Mouse (Mus musculus) spleen, adult 2 months (tissue): ENCODE data around the gene Epyc. TPM values are rescaled to one million over a fixed set of nuclear protein-coding genes. Genes with fewer than 3 reads are reported as not detected.

Source experiments
- DNase-seq, 2 experiments: peaks; one replicate each; pipeline versions ENCODE4 v3.0.0 to v3.0.0-alpha.2; 2012 to 2021; ENCODE audit warnings: low spot score in 2 of 2, low read depth in 1 of 2
- H3K27ac ChIP-seq: fragments of 200-500 bp; 2 replicates; pipeline ENCODE4 v1.5.1; 2012; ENCODE audit warnings: low read length, inconsistent platforms; ENCODE audit not compliant: insufficient read depth
- H3K27me3 ChIP-seq: fragments of 200-500 bp; 2 replicates; pipeline ENCODE4 v1.6.1; 2012; ENCODE audit warnings: mild to moderate bottlenecking, moderate library complexity, low read length, inconsistent platforms; ENCODE audit not compliant: control insufficient read depth, insufficient read depth
- H3K36me3 ChIP-seq: fragments of 200-500 bp; 2 replicates; pipeline ENCODE4 v1.6.1; 2012; ENCODE audit warnings: mild to moderate bottlenecking, low read length, inconsistent platforms; ENCODE audit not compliant: control insufficient read depth, insufficient read depth
- H3K4me1 ChIP-seq: fragments of 200-500 bp; 2 replicates; pipeline ENCODE4 v1.6.1; 2011; ENCODE audit warnings: inconsistent platforms; ENCODE audit not compliant: control insufficient read depth, insufficient read depth, insufficient read length
- H3K4me3 ChIP-seq: fragments of 200-500 bp; 2 replicates; pipeline ENCODE4 v1.5.1; 2011; ENCODE audit warnings: mild to moderate bottlenecking, inconsistent platforms; ENCODE audit not compliant: insufficient read depth, insufficient read length; ENCODE audit errors: extremely low read depth
- CTCF ChIP-seq: fragments of 200-500 bp; IDR thresholded peaks from 2 replicates; pipeline ENCODE4 v1.5.1; 2011; ENCODE audit warnings: mild to moderate bottlenecking, inconsistent platforms; ENCODE audit not compliant: insufficient read depth, insufficient read length, insufficient replicate concordance; ENCODE audit errors: extremely low read depth
- POLR2A ChIP-seq: fragments of 200-500 bp; IDR thresholded peaks from 2 replicates; pipeline ENCODE4 v1.6.1; 2011; ENCODE audit warnings: low read depth, low read length, inconsistent platforms
- WGBS: fragments of 180-500 bp; shearing (Covaris S2); methylation state at CpG from one replicate; pipeline ENCODE4 v1.1.7; 2018; 5-methylcytosine and 5-hydroxymethylcytosine counted together
- polyA plus RNA-seq: library from polyadenylated mRNA; depleted of rRNA; stranded (reverse); fragments of >200 nt; gene quantifications from 2 replicates; pipeline ENCODE4 v1.2.3, GENCODE M21; 2012

The Epyc gene
- polyA plus RNA-seq, 1 experiment = not detected

GRCm38 (mm10) chr10:97702321-97702720 is 58.5 kb downstream of the Epyc start:
- Histone ChIP-seq H3K27ac (no peak overlapping the region), H3K36me3 (no peaks in the 10 kb centered on the region), H3K27me3 (no peaks in the 10 kb centered on the region), H3K4me1 (no peaks in the 10 kb centered on the region), H3K4me3 (no peak overlapping the region)
- TF ChIP-seq CTCF (no peak), POLR2A (no peak)
- no peak for DNase-seq

GRCm38 (mm10) chr10:97704562-97704961 is 60.7 kb downstream of the Epyc start:
- no peak overlapping the region for H3K4me3 ChIP-seq
- no peaks in the 10 kb centered on the region for H3K36me3 ChIP-seq
- no peak for DNase-seq
- 56% methylated on average over 1 of the region's 1 CpGs for WGBS
- H3K4me1 ChIP-seq = no peaks in the 10 kb centered on the region
- TF ChIP-seq POLR2A (no peak), CTCF (no peak)
- no peaks in the 10 kb centered on the region for H3K27me3 ChIP-seq
- H3K27ac ChIP-seq = no peak overlapping the region

- H3K4me1 ChIP-seq = no peaks in the 10 kb centered on the region
- no peaks in the 10 kb centered on the region for H3K36me3 ChIP-seq
- TF ChIP-seq POLR2A (no peak), CTCF (peak; percentile 38; the same call in 1 of the 2 replicates)
- WGBS = 4% methylated on average over 5 of the region's 5 CpGs
- H3K27me3 ChIP-seq = no peaks in the 10 kb centered on the region
- no peak overlapping the region for H3K27ac ChIP-seq
- H3K4me3 ChIP-seq = no peak overlapping the region
- DNase-seq = no peak
Observed at GRCm38 (mm10) chr10:97712687-97713086, 68.8 kb downstream of the Epyc start.

DNA sequence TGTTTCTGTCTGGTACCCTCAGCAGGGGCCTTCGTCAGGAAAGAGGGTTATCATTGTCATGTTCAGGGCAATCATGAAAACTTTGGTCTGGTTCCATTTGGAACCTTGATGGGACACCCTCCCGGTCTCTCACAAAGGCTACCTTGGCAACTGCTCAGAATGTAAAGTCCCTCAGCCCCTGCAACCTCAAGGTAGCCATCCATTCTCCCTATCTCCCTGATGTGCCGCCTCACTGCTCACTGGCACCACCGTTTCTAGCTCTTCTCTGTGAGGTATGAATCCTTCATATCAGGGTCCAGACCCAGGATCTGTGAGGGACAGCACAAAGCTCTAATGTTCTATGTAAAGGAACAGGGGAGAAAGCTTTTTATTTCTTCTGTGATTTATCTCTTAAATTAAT is 70.7 kb downstream of the Epyc start:
- Histone ChIP-seq H3K4me3 (no peak overlapping the region), H3K36me3 (no peaks in the 10 kb centered on the region), H3K27me3 (no peaks in the 10 kb centered on the region), H3K4me1 (no peaks in the 10 kb centered on the region), H3K27ac (no peak overlapping the region)
- TF ChIP-seq CTCF (no peak), POLR2A (no peak)
- DNase-seq = no peak
- 76% methylated on average over 4 of the region's 4 CpGs for WGBS

DNA sequence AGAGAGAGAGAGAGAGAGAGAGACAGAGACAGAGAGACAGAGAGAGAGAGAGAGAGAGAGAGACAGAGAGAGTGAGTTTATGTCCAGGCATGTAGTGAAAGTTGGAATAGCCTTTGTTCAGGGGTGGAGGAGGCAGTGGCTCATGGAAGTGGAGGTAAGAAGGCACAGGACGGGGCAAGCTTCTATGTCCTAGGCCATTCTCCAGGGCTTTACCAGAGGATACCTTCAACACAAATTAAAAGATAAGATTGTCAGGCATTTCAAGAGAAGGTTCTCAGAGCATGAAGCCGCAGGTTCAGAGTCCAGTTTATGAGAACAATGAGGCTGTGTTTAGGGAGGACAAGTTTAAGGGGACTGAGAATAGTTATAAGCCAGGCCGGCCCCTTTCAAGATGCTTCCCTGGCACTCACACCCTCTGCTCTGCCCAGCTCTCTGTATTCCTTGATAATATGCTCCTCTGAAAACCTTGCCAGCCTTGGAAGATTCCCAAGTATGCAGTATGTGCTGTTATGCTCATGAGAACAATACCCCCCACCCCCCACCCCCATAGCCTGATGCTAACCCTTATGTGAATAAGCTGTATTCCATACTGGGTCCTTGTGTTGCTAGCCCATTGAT is 71.5 kb downstream of the Epyc start:
- no peak for DNase-seq
- no peak for TF ChIP-seq CTCF
- no peak for TF ChIP-seq POLR2A
- WGBS = 92% methylated on average over 3 of the region's 3 CpGs

GRCm38 (mm10) chr10:97717233-97717632 is 73.4 kb downstream of the Epyc start:
- H3K36me3 ChIP-seq = no peaks in the 10 kb centered on the region
- TF ChIP-seq POLR2A (no peak), CTCF (no peak)
- no peaks in the 10 kb centered on the region for H3K4me1 ChIP-seq
- no peak overlapping the region for H3K4me3 ChIP-seq
- H3K27ac ChIP-seq = no peak overlapping the region
- no peaks in the 10 kb centered on the region for H3K27me3 ChIP-seq
- no peak for DNase-seq
- WGBS = 72% methylated on average over 1 of the region's 1 CpGs

More for the DNA sequence above, 71.5 kb downstream of the Epyc start:
- H3K36me3 ChIP-seq = no peaks in the 10 kb centered on the region
- no peaks in the 10 kb centered on the region for H3K4me1 ChIP-seq
- H3K4me3 ChIP-seq = no peak overlapping the region
- no peak overlapping the region for H3K27ac ChIP-seq
- no peaks in the 10 kb centered on the region for H3K27me3 ChIP-seq

GRCm38 (mm10) chr10:97718021-97718420 is 74.2 kb downstream of the Epyc start:
- Histone ChIP-seq H3K27me3 (no peaks in the 10 kb centered on the region), H3K4me1 (no peaks in the 10 kb centered on the region), H3K27ac (no peak overlapping the region), H3K4me3 (no peak overlapping the region), H3K36me3 (no peaks in the 10 kb centered on the region)
- DNase-seq = no peak
- 61% methylated on average over 2 of the region's 2 CpGs for WGBS
- TF ChIP-seq CTCF = no peak
- no peak for TF ChIP-seq POLR2A

DNA sequence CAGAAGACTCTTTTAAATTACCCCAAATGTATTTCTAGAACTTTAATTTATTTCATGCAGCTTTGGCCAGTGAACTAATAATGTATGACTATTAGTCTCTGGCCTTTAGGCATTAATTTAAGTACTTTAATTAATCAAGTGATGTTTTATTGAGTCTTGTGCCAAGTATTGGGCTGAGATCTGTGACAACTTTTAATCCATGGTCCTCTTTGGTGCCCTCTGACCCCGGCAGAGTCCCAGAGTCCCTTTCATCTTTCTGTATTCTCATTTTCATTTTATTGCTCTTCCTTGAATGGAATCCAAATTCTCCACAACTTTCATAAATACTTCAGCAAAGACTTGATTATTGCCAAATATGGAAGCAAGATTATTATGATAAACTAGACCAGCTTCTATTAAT is 76.8 kb downstream of the Epyc start:
- no peaks in the 10 kb centered on the region for H3K27me3 ChIP-seq
- no peak overlapping the region for H3K27ac ChIP-seq
- DNase-seq = no peak
- H3K4me3 ChIP-seq = no peak overlapping the region
- TF ChIP-seq CTCF (no peak), POLR2A (no peak)
- WGBS = 93% methylated on average over 1 of the region's 1 CpGs
- no peaks in the 10 kb centered on the region for H3K36me3 ChIP-seq
- no peaks in the 10 kb centered on the region for H3K4me1 ChIP-seq
